In genomic region chr8:109252404-109252803, GRCm38 (mm10) we compare ENCODE assay signal across 16 mouse cellular contexts.
DNase-seq lines count a peak whose midpoint lies in the region; ATAC-seq and TF ChIP-seq lines count a peak whose summit lies in the region.
"Had no signal": no experiment of that assay in that cellular context is flagged by ENCODE, and none has a peak within 500 bp of the region (broad histone marks: within the 10 kb centered on the region; RNA-seq: fewer than 3 reads in every experiment).

No protein-coding gene starts in this region.

- H3K36me3 ChIP-seq in hindbrain, embryonic 11.5 days (ENCODE audit: control insufficient read depth, insufficient read depth, low read length) = no peaks in the 10 kb centered on the region
- H3K36me3 ChIP-seq in hindbrain, embryonic 10.5 days = no peaks in the 10 kb centered on the region
- H3K36me3 ChIP-seq in forebrain, embryonic 15.5 days = no peaks in the 10 kb centered on the region
- no peaks in the 10 kb centered on the region for H3K36me3 ChIP-seq in lung, embryonic 14.5 days (ENCODE audit: insufficient read depth)
- H3K36me3 ChIP-seq in midbrain, postnatal 0 days (ENCODE audit: insufficient read depth, low read length) = no peaks in the 10 kb centered on the region
- H3K36me3 ChIP-seq: embryonic facial prominence, embryonic 13.5 days; liver, embryonic 12.5 days had no signal

- peak; percentile 64; the same call in 1 of the 2 replicates for ATAC-seq in hindbrain, embryonic 11.5 days (ENCODE audit: low FRiP score)
- ATAC-seq in forebrain, embryonic 15.5 days (replicated peaks) = peak; percentile 45
- ATAC-seq in lung, embryonic 14.5 days (ENCODE audit: insufficient read depth) = no peak
- ATAC-seq in midbrain, postnatal 0 days (ENCODE audit: low FRiP score) = no peak
- ATAC-seq: liver, embryonic 12.5 days had no signal

- 0 out of 2 replicates have a peak overlapping the region, but pooled peaks have one; percentile 42 for H3K27ac ChIP-seq in hindbrain, embryonic 11.5 days (ENCODE audit: low read depth, low read length)
- no peak overlapping the region for H3K27ac ChIP-seq in hindbrain, embryonic 10.5 days
- no peak overlapping the region; the same call in 1 of the 2 replicates for H3K27ac ChIP-seq in forebrain, embryonic 15.5 days (replicated peaks)
- no peak overlapping the region for H3K27ac ChIP-seq in lung, embryonic 14.5 days (ENCODE audit: low read depth)
- H3K27ac ChIP-seq in midbrain, postnatal 0 days (ENCODE audit: low read depth, low read length) = no peak overlapping the region
- H3K27ac ChIP-seq: embryonic facial prominence, embryonic 13.5 days; kidney, postnatal 0 days; liver, embryonic 12.5 days; stomach, postnatal 0 days had no signal

- intact Hi-C loops in gastrocnemius, postnatal 14 days (cut with DNase I; ENCODE audit: low total_unique reads) = no loop called here

- H3K4me2 ChIP-seq in hindbrain, embryonic 11.5 days (replicated peaks; ENCODE audit: low read depth, low read length) = no peak overlapping the region
- peak overlapping the region; percentile 49 for H3K4me2 ChIP-seq in forebrain, embryonic 15.5 days (replicated peaks)
- no peak overlapping the region for H3K4me2 ChIP-seq in lung, embryonic 14.5 days
- 0 out of 2 replicates have a peak overlapping the region, but pooled peaks have one; percentile 60 for H3K4me2 ChIP-seq in midbrain, postnatal 0 days (ENCODE audit: low read depth, low read length, poor library complexity, severe bottlenecking)
- H3K4me2 ChIP-seq: embryonic facial prominence, embryonic 13.5 days; liver, embryonic 12.5 days had no signal

- peaks cover under 1% of the 10 kb centered on the region; the same call in 1 of the 2 replicates for H3K4me1 ChIP-seq in hindbrain, embryonic 11.5 days (replicated peaks; ENCODE audit: control insufficient read depth, insufficient read depth, low read length)
- peaks cover 11% of the 10 kb centered on the region; the same call in 1 of the 2 replicates for H3K4me1 ChIP-seq in hindbrain, embryonic 10.5 days (replicated peaks)
- H3K4me1 ChIP-seq in forebrain, embryonic 15.5 days = peaks cover 49% of the 10 kb centered on the region
- no peaks in the 10 kb centered on the region for H3K4me1 ChIP-seq in lung, embryonic 14.5 days (ENCODE audit: insufficient read depth)
- no peaks in the 10 kb centered on the region for H3K4me1 ChIP-seq in midbrain, postnatal 0 days (ENCODE audit: insufficient read depth, low read length)
- H3K4me1 ChIP-seq: liver, embryonic 12.5 days; megakaryocyte, embryonic 14.5 days had no signal

- no peak for DNase-seq in hindbrain, embryonic 11.5 days (ENCODE audit: low spot score)
- DNase-seq in hindbrain, embryonic 10.5 days (ENCODE audit: low spot score) = no peak
- DNase-seq in lung, embryonic 14.5 days = peak; percentile 20
- DNase-seq in midbrain, postnatal 0 days (ENCODE audit: low spot score) = peak; percentile 69
- DNase-seq in adrenal gland, adult (ENCODE audit: inconsistent age in 2 of 2, low spot score in 1 of 2) = no peak
- DNase-seq in gastrocnemius, postnatal 14 days = no peak
- no peak for DNase-seq in layer of hippocampus, adult 11-12 months (ENCODE audit: low spot score)
- DNase-seq: cerebellum, postnatal 36 days; right cerebral cortex, adult 18-20 months; thymus, postnatal 25 days had no signal

- no peak overlapping the region for H3K9ac ChIP-seq in hindbrain, embryonic 11.5 days (ENCODE audit: low read depth, low read length)
- no peak overlapping the region for H3K9ac ChIP-seq in forebrain, embryonic 15.5 days (replicated peaks)
- H3K9ac ChIP-seq in lung, embryonic 14.5 days = no peak overlapping the region
- H3K9ac ChIP-seq in midbrain, postnatal 0 days (replicated peaks; ENCODE audit: low read length, poor library complexity, severe bottlenecking) = no peak overlapping the region
- H3K9ac ChIP-seq: embryonic facial prominence, embryonic 13.5 days; liver, embryonic 12.5 days had no signal

- no peak overlapping the region for H3K4me3 ChIP-seq in hindbrain, embryonic 11.5 days (ENCODE audit: low read depth, low read length)
- no peak overlapping the region for H3K4me3 ChIP-seq in hindbrain, embryonic 10.5 days
- no peak overlapping the region for H3K4me3 ChIP-seq in forebrain, embryonic 15.5 days
- H3K4me3 ChIP-seq in lung, embryonic 14.5 days (ENCODE audit: low read depth, low read length) = no peak overlapping the region
- no peak overlapping the region for H3K4me3 ChIP-seq in midbrain, postnatal 0 days (ENCODE audit: low read depth, low read length)
- H3K4me3 ChIP-seq: embryonic facial prominence, embryonic 13.5 days; liver, embryonic 12.5 days; megakaryocyte, embryonic 14.5 days had no signal

- no peaks in the 10 kb centered on the region for H3K27me3 ChIP-seq in hindbrain, embryonic 11.5 days (ENCODE audit: control insufficient read depth, insufficient read depth, low read length)
- H3K27me3 ChIP-seq in hindbrain, embryonic 10.5 days (ENCODE audit: insufficient read depth, poor library complexity, severe bottlenecking) = no peaks in the 10 kb centered on the region
- no peaks in the 10 kb centered on the region; the same call in 1 of the 2 replicates for H3K27me3 ChIP-seq in forebrain, embryonic 15.5 days
- H3K27me3 ChIP-seq in lung, embryonic 14.5 days (ENCODE audit: insufficient read depth, low read length) = no peaks in the 10 kb centered on the region
- H3K27me3 ChIP-seq in midbrain, postnatal 0 days (ENCODE audit: insufficient read depth, low read length) = no peaks in the 10 kb centered on the region
- H3K27me3 ChIP-seq: embryonic facial prominence, embryonic 13.5 days; liver, embryonic 12.5 days; megakaryocyte, embryonic 14.5 days had no signal

- 57% methylated on average over 4 of the region's 4 CpGs for WGBS in hindbrain, embryonic 11.5 days
- WGBS in hindbrain, embryonic 10.5 days = 75% methylated on average over 4 of the region's 4 CpGs
- WGBS in forebrain, embryonic 15.5 days = 12% methylated on average over 4 of the region's 4 CpGs
- WGBS in lung, embryonic 14.5 days = 65% methylated on average over 4 of the region's 4 CpGs
- 41% methylated on average over 4 of the region's 4 CpGs for WGBS in midbrain, postnatal 0 days

- TF ChIP-seq CTCF in lung, embryonic 14.5 days (IDR thresholded peaks at IDR 0.05; ENCODE audit: low read depth) = no peak
- no peak for TF ChIP-seq CTCF in midbrain, postnatal 0 days (IDR thresholded peaks at IDR 0.05)

- H3K9me3 ChIP-seq in hindbrain, embryonic 11.5 days (ENCODE audit: control insufficient read depth, low read length) = no peaks in the 10 kb centered on the region
- H3K9me3 ChIP-seq in hindbrain, embryonic 10.5 days = peaks cover 4% of the 10 kb centered on the region; the same call in 1 of the 2 replicates
- H3K9me3 ChIP-seq in forebrain, embryonic 15.5 days = 0 out of 2 replicates have a peak, but pooled peaks cover 4% of the 10 kb centered on the region
- H3K9me3 ChIP-seq in lung, embryonic 14.5 days (ENCODE audit: low read depth, low read length) = no peaks in the 10 kb centered on the region
- no peaks in the 10 kb centered on the region for H3K9me3 ChIP-seq in midbrain, postnatal 0 days (ENCODE audit: low read length)
- H3K9me3 ChIP-seq: liver, embryonic 12.5 days had no signal

Comparison
In these comparisons a context has a peak if more than half of its experiments do, and no peak if none do; other contexts are left out.
1. ATAC-seq: peak in hindbrain, embryonic 11.5 days (single experiment) and forebrain, embryonic 15.5 days (single experiment); none in lung, embryonic 14.5 days (single experiment) and midbrain, postnatal 0 days (single experiment).
2. DNase-seq: peak in lung, embryonic 14.5 days (single experiment) and midbrain, postnatal 0 days (single experiment); none in hindbrain, embryonic 11.5 days (single experiment), hindbrain, embryonic 10.5 days (single experiment), adrenal gland, adult (0 of 2), gastrocnemius, postnatal 14 days (single experiment) and layer of hippocampus, adult 11-12 months (single experiment).
3. H3K4me2 ChIP-seq: peak in forebrain, embryonic 15.5 days (single experiment) and midbrain, postnatal 0 days (single experiment); none in hindbrain, embryonic 11.5 days (single experiment) and lung, embryonic 14.5 days (single experiment).